Mouse (Mus musculus) lung, postnatal 0 days (tissue): ENCODE measurements around the gene Dynlrb1. TPM values are rescaled to one million over a fixed set of nuclear protein-coding genes. Genes with fewer than 3 reads are reported as not detected.

ENCODE experiments used
- ATAC-seq: fragments of 200-750 bp; cut with Nextera tagmentation; 2 replicates; pipeline ENCODE4 v1.8.0; 2017; ENCODE audit warnings: moderate library complexity
- DNase-seq: peaks from one replicate; pipeline ENCODE4 v3.0.0-alpha.2; 2016; ENCODE audit warnings: low spot score
- H3K27ac ChIP-seq: fragments of 300-500 bp; sonication (generic); 2 replicates; pipeline ENCODE4 v1.5.1; 2014; ENCODE audit warnings: antibody characterized with exemption, mild to moderate bottlenecking, low read length, mixed read lengths
- H3K27me3 ChIP-seq: fragments of 300-500 bp; sonication (generic); replicated peaks from 2 replicates; pipeline ENCODE4 v1.6.1; 2014; ENCODE audit warnings: low read length, mixed read lengths; ENCODE audit not compliant: insufficient read depth
- H3K36me3 ChIP-seq: fragments of 300-500 bp; sonication (generic); 2 replicates; pipeline ENCODE4 v1.6.1; 2014; ENCODE audit warnings: low read length, mixed read lengths; ENCODE audit not compliant: insufficient read depth
- H3K4me1 ChIP-seq: fragments of 300-500 bp; sonication (generic); 2 replicates; pipeline ENCODE4 v1.6.1; 2014; ENCODE audit warnings: antibody characterized with exemption, low read depth, low read length, mixed read lengths; ENCODE audit not compliant: insufficient read depth
- H3K4me2 ChIP-seq: fragments of 300-500 bp; sonication (generic); replicated peaks from 2 replicates; pipeline ENCODE4 v1.6.1; 2014; ENCODE audit warnings: low read depth, mild to moderate bottlenecking, low read length, moderate library complexity, mixed read lengths
- H3K4me3 ChIP-seq: fragments of 300-500 bp; sonication (generic); 2 replicates; pipeline ENCODE4 v1.5.1; 2014; ENCODE audit warnings: low read depth, low read length
- H3K9ac ChIP-seq: fragments of 300-500 bp; sonication (generic); replicated peaks from 2 replicates; pipeline ENCODE4 v1.6.1; 2014; ENCODE audit warnings: low read depth, mild to moderate bottlenecking
- H3K9me3 ChIP-seq: fragments of 300-500 bp; sonication (generic); 2 replicates; pipeline ENCODE4 v1.6.1; 2016; ENCODE audit warnings: low read length, mixed read lengths
- CTCF ChIP-seq: IDR thresholded peaks from 2 replicates; pipeline ENCODE4 v1.5.1; 2016; ENCODE audit warnings: antibody characterized with exemption, mild to moderate bottlenecking
- EP300 ChIP-seq: IDR thresholded peaks from 2 replicates; pipeline ENCODE4 v1.6.1; 2016; ENCODE audit warnings: antibody characterized with exemption, mild to moderate bottlenecking, control low read depth
- WGBS: fragments of 180-500 bp; shearing (Covaris S2); extraction: QIAGEN DNeasy Blood & Tissue Kit; methylation state at CpG from one replicate; pipeline ENCODE4 v1.1.7; 2014; 5-methylcytosine and 5-hydroxymethylcytosine counted together
- polyA plus RNA-seq: library from polyadenylated mRNA; unstranded; fragments of >200 nt; fragmentation: Nextera tagmentation; extraction: Ambion mirVana; gene quantifications from 2 replicates; pipeline ENCODE4 v1.2.1, GENCODE M21; 2015

The Dynlrb1 gene
- polyA plus RNA-seq, 1 experiment from 2014 or later, result 332 TPM

- TF ChIP-seq EP300 (no peak), CTCF (no peak)
- no peaks in the 10 kb centered on the region for H3K4me1 ChIP-seq
- H3K9me3 ChIP-seq, result no peaks in the 10 kb centered on the region
- ATAC-seq (no peak), DNase-seq (no peak)
- no peaks in the 10 kb centered on the region for H3K36me3 ChIP-seq
- no peak overlapping the region for H3K27ac ChIP-seq
- H3K27me3 ChIP-seq, result no peaks in the 10 kb centered on the region
- H3K9ac ChIP-seq, result no peak overlapping the region
- no peak overlapping the region for H3K4me3 ChIP-seq
- H3K4me2 ChIP-seq, result no peak overlapping the region
- 82% methylated on average over 5 of the region's 5 CpGs for WGBS
Measured at GRCm38 (mm10) chr2:155266896-155267295, 30.6 kb downstream of the Dynlrb1 start.

GRCm38 (mm10) chr2:155271957-155272356 is 35.6 kb downstream of the Dynlrb1 start:
- peak; percentile 64 for TF ChIP-seq CTCF
- TF ChIP-seq EP300, result no peak
- Histone ChIP-seq H3K27me3 (no peaks in the 10 kb centered on the region), H3K36me3 (no peaks in the 10 kb centered on the region), H3K9ac (no peak overlapping the region), H3K4me1 (peaks cover 5% of the 10 kb centered on the region; the same call in 1 of the 2 replicates), H3K4me3 (no peak overlapping the region), H3K27ac (no peak overlapping the region), H3K9me3 (no peaks in the 10 kb centered on the region), H3K4me2 (no peak overlapping the region)
- ATAC-seq, result no peak
- 85% methylated on average over 6 of the region's 6 CpGs for WGBS
- DNase-seq, result peak; percentile 21

GRCm38 (mm10) chr2:155272396-155273170 is 36.2 kb downstream of the Dynlrb1 start:
- Histone ChIP-seq H3K4me1 (peaks cover 5% of the 10 kb centered on the region; the same call in 1 of the 2 replicates), H3K36me3 (no peaks in the 10 kb centered on the region), H3K27ac (no peak overlapping the region), H3K27me3 (no peaks in the 10 kb centered on the region), H3K4me2 (no peak overlapping the region), H3K9ac (no peak overlapping the region), H3K4me3 (no peak overlapping the region), H3K9me3 (no peaks in the 10 kb centered on the region)
- ATAC-seq (no peak), DNase-seq (no peak)
- 65% methylated on average over 10 of the region's 10 CpGs for WGBS
- no peak for TF ChIP-seq CTCF
- TF ChIP-seq EP300, result no peak

GRCm38 (mm10) chr2:155273603-155274002 is 37.3 kb downstream of the Dynlrb1 start:
- TF ChIP-seq EP300 (no peak), CTCF (no peak)
- Histone ChIP-seq H3K27ac (no peak overlapping the region), H3K36me3 (no peaks in the 10 kb centered on the region), H3K9me3 (no peaks in the 10 kb centered on the region), H3K4me3 (no peak overlapping the region), H3K4me1 (peaks cover 5% of the 10 kb centered on the region; the same call in 1 of the 2 replicates), H3K27me3 (no peaks in the 10 kb centered on the region), H3K4me2 (no peak overlapping the region), H3K9ac (no peak overlapping the region)
- WGBS, result 86% methylated on average over 8 of the region's 8 CpGs
- DNase-seq (no peak), ATAC-seq (no peak)

GRCm38 (mm10) chr2:155276195-155276594 is 39.9 kb downstream of the Dynlrb1 start, which contains the start of gene Map1lc3a:
Map1lc3a (plus strand) TSS chr2:155276297.
- no peak for TF ChIP-seq EP300
- Histone ChIP-seq H3K4me2 (peak within 1 kb of the TSS; percentile 77), H3K27me3 (no peaks in the 10 kb centered on the region), H3K36me3 (no peaks in the 10 kb centered on the region), H3K4me3 (peak within 1 kb of the TSS; percentile 75), H3K9me3 (no peaks in the 10 kb centered on the region), H3K4me1 (peaks cover 5% of the 10 kb centered on the region; the same call in 1 of the 2 replicates), H3K27ac (peak within 1 kb of the TSS; percentile 93), H3K9ac (peak within 1 kb of the TSS; percentile 88)
- WGBS, result 6% methylated on average over 44 of the region's 47 CpGs
- ATAC-seq (peak; percentile 92), DNase-seq (peak; percentile 97)

GRCm38 (mm10) chr2:155276621-155277175 is 40.4 kb downstream of the Dynlrb1 start:
- no peak for TF ChIP-seq EP300
- peak; percentile 5; the same call in 1 of the 2 replicates for TF ChIP-seq CTCF
- peak; percentile 86 for DNase-seq

More at GRCm38 (mm10) chr2:155276621-155277175, 40.4 kb downstream of the Dynlrb1 start:
- no peaks in the 10 kb centered on the region for H3K9me3 ChIP-seq
- peaks cover 5% of the 10 kb centered on the region; the same call in 1 of the 2 replicates for H3K4me1 ChIP-seq
- H3K4me2 ChIP-seq, result peak overlapping the region; percentile 77
- peak; percentile 93 for ATAC-seq
- H3K27ac ChIP-seq, result peak overlapping the region; percentile 93
- peak overlapping the region; percentile 88 for H3K9ac ChIP-seq
- H3K4me3 ChIP-seq, result peak overlapping the region; percentile 75
- no peaks in the 10 kb centered on the region for H3K27me3 ChIP-seq
- no peaks in the 10 kb centered on the region for H3K36me3 ChIP-seq
- under 1% methylated on average over 35 of the region's 49 CpGs for WGBS
